Mouse (Mus musculus) kidney, embryonic 15.5 days (tissue): Measurements from ENCODE around the gene Rps2. TPM values are rescaled to one million over a fixed set of nuclear protein-coding genes. Genes with fewer than 3 reads are reported as not detected.

Experiments used
- ATAC-seq: fragments of 200-750 bp; cut with Nextera tagmentation; replicated peaks from 2 replicates; pipeline ENCODE4 v1.8.0; 2017; ENCODE audit warnings: moderate TSS enrichment; ENCODE audit not compliant: low FRiP score
- H3K27ac ChIP-seq: fragments of 300-500 bp; sonication (generic); 2 replicates; pipeline ENCODE4 v1.5.1; 2015; ENCODE audit warnings: mild to moderate bottlenecking, inconsistent platforms
- H3K27me3 ChIP-seq: fragments of 300-500 bp; sonication (generic); 2 replicates; pipeline ENCODE4 v1.6.1; 2015; ENCODE audit warnings: inconsistent platforms
- H3K36me3 ChIP-seq: fragments of 300-500 bp; sonication (generic); 2 replicates; pipeline ENCODE4 v1.6.1; 2015; ENCODE audit warnings: inconsistent platforms
- H3K4me1 ChIP-seq: fragments of 300-500 bp; sonication (generic); 2 replicates; pipeline ENCODE4 v1.6.1; 2015; ENCODE audit warnings: inconsistent platforms
- H3K4me2 ChIP-seq: fragments of 300-500 bp; sonication (generic); 2 replicates; pipeline ENCODE4 v1.6.1; 2015; ENCODE audit warnings: moderate library complexity, mild to moderate bottlenecking, inconsistent platforms
- H3K4me3 ChIP-seq: fragments of 300-500 bp; sonication (generic); replicated peaks from 2 replicates; pipeline ENCODE4 v1.5.1; 2015; ENCODE audit warnings: mild to moderate bottlenecking, inconsistent platforms
- H3K9ac ChIP-seq: fragments of 300-500 bp; sonication (generic); 2 replicates; pipeline ENCODE4 v1.6.1; 2015; ENCODE audit warnings: mild to moderate bottlenecking, inconsistent platforms
- H3K9me3 ChIP-seq: fragments of 300-500 bp; sonication (generic); replicated peaks from 2 replicates; pipeline ENCODE4 v1.6.1; 2016; ENCODE audit warnings: inconsistent platforms
- WGBS: fragments of 180-500 bp; shearing (Covaris S2); methylation state at CpG from one replicate; pipeline ENCODE4 v1.1.7; 2015; ENCODE audit warnings: mixed read lengths; 5-methylcytosine and 5-hydroxymethylcytosine counted together
- polyA plus RNA-seq: library from polyadenylated mRNA; unstranded; fragments of >200 nt; fragmentation: Nextera tagmentation; extraction: Ambion mirVana; gene quantifications from 2 replicates; pipeline ENCODE4 v1.2.1, GENCODE M21; 2015

The Rps2 gene
- polyA plus RNA-seq, 1 experiment from 2014 or later: 1,520 TPM

DNA sequence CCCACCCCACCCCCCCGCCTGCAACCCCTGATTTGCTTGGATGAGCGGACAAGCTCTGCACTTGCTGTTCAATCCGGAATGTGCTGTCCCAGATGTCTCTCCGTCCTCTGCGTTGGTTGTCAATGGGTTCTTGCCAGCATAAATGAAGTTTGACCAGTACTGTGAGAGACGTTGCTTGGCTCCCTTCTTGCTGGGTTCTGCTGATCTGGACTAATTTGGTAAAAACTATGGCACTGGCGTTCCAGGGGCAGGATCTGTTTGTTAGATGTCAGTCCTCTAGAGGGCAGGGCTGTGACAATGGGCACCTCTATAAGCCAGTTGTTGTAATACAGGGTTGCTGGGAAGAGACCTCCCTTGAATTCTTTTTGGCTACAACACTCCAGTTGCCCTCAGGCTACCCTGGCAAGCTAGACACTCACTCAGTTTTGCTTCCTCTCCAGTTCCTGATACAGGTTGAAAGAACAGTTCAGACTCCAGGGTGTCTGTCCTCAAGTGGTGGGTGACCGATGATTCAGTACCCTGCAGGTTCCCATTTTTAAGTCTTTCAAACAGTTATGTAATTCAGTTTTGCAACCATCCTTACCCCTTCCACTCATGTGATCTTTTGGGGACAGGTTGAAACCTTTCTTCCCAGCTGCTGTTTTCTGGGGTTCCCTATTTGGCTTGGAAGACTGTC lies 19.4 kb downstream of the Rps2 start:
- Histone ChIP-seq H3K4me2 (peak overlapping the region; percentile 87), H3K9me3 (no peaks in the 10 kb centered on the region), H3K27ac (0 out of 2 replicates have a peak overlapping the region, but pooled peaks have one; percentile 81), H3K27me3 (no peaks in the 10 kb centered on the region), H3K4me1 (peaks cover 18% of the 10 kb centered on the region), H3K9ac (peak overlapping the region; percentile 66), H3K4me3 (peak overlapping the region; percentile 68), H3K36me3 (peaks cover 24% of the 10 kb centered on the region)
- ATAC-seq: no peak
- WGBS: 24% methylated on average over 8 of the region's 8 CpGs

DNA sequence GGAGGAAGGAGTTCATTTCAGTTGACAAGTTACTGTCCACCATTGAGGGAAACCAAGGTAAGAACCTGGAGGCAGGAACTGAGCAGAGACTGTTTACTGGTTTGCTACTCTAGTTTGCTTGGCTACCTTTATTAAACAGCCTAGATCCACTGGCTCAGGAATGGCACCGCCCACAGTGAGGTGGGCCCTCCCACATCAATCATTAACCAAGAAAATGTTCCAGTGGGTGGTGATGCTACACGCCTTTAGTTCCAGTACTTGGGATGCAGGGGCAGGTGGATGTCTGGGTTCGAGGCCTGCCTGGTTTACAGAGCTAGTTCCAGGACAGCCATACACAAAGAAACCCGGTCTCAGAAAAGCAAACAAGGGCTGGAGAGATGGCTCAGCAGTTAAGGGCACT lies 20.3 kb downstream of the Rps2 start:
- Histone ChIP-seq H3K4me2 (no peak overlapping the region), H3K27me3 (no peaks in the 10 kb centered on the region), H3K36me3 (peaks cover 31% of the 10 kb centered on the region), H3K9ac (no peak overlapping the region), H3K4me1 (peaks cover 18% of the 10 kb centered on the region), H3K27ac (no peak overlapping the region), H3K4me3 (no peak overlapping the region), H3K9me3 (no peaks in the 10 kb centered on the region)
- WGBS: 76% methylated on average over 4 of the region's 4 CpGs
- ATAC-seq: no peak

DNA sequence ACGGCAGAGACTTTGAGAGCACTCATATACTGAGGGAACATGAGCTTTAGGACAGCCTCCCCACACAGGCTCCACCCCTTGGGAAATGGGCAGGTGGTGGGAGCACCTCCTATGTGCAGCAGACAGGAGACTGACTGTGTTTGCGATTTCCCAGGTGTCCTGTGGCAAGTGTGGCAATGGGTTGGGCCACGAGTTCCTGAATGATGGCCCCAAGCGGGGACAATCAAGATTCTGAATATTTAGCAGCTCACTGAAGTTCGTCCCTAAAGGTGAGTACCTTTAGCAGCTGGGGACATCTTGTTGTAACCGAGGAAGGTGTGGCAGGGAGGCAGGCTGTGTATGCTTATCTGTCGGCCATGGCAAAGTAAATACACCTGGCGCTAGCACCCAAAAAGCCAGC lies 22.0 kb downstream of the Rps2 start:
- H3K9me3 ChIP-seq: no peaks in the 10 kb centered on the region
- no peak overlapping the region for H3K4me3 ChIP-seq
- no peak overlapping the region for H3K9ac ChIP-seq
- no peaks in the 10 kb centered on the region for H3K27me3 ChIP-seq
- H3K36me3 ChIP-seq: peaks cover 31% of the 10 kb centered on the region
- peaks cover 18% of the 10 kb centered on the region for H3K4me1 ChIP-seq
- no peak for ATAC-seq
- no peak overlapping the region for H3K27ac ChIP-seq
- WGBS: 85% methylated on average over 8 of the region's 8 CpGs
- no peak overlapping the region for H3K4me2 ChIP-seq

DNA sequence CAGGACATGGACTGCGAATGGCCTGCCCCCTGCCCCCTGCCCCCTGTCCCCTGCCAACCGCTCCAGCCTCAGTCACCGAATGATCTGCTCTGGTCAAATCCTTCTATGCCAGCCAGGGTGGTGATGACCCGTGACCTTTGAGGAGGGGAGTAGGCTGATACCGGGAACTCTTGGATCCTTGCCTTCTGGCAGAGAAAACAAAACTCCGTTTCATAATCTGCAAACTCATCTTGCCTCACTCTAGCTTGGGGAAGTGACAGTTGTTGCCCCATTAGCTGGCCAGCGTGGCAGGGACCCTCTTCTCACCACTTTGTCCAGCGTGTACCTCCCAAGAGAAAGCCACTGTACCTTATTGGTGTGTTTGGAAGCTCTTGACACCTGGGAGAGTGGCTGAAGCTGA lies 24.4 kb downstream of the Rps2 start:
- H3K27me3 ChIP-seq: no peaks in the 10 kb centered on the region
- no peak overlapping the region for H3K9ac ChIP-seq
- no peak overlapping the region for H3K4me3 ChIP-seq
- H3K27ac ChIP-seq: no peak overlapping the region
- H3K4me2 ChIP-seq: no peak overlapping the region
- no peaks in the 10 kb centered on the region for H3K9me3 ChIP-seq
- no peak for ATAC-seq
- WGBS: 65% methylated on average over 8 of the region's 8 CpGs
- peaks cover 17% of the 10 kb centered on the region for H3K4me1 ChIP-seq
- peaks cover 31% of the 10 kb centered on the region for H3K36me3 ChIP-seq

DNA sequence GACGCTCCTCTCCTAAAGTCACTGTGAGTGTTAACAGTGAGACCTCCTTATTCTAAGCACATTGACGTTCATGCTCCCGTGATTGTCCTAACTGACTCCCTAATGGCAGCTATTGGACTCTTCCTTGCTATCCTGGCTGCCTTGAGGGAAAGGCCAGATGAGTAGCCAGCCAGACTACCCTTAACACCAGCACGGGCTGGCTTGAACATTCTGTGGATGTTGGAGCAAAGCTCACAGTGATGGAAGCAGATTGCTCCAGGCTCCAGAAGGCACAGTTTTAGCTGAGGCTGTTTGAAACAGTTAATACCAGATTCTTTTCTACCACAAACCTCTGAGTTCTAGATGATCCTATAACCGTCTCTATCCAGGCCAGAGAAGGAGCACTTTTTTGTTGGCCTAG lies 26.0 kb downstream of the Rps2 start:
- no peaks in the 10 kb centered on the region for H3K9me3 ChIP-seq
- no peak overlapping the region for H3K4me3 ChIP-seq
- H3K27me3 ChIP-seq: no peaks in the 10 kb centered on the region
- no peak for ATAC-seq
- no peak overlapping the region for H3K27ac ChIP-seq
- WGBS: 79% methylated on average over 5 of the region's 5 CpGs
- peaks cover 12% of the 10 kb centered on the region for H3K4me1 ChIP-seq
- no peak overlapping the region for H3K9ac ChIP-seq
- peaks cover 31% of the 10 kb centered on the region for H3K36me3 ChIP-seq
- H3K4me2 ChIP-seq: no peak overlapping the region

DNA sequence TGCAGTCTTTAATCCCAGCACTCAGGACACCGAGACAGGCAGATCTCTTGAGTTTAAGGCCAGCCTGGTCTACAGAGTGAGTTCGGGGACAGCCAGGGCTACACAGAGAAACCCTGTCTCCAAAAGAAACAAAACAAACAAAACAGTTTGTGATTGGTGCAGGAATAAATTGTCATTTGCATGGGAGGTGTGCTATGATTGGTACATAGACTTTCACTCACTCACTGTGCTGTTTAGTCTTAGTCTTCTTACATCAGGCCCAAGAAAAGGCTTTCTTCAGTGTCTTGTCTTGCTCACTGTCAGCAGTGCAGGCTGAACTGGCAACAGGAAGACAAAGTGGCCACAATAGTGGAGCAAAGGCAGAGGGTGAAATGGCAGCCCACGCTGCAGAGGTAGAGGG lies 26.5 kb downstream of the Rps2 start:
- Histone ChIP-seq H3K4me3 (no peak overlapping the region), H3K27ac (no peak overlapping the region), H3K4me2 (no peak overlapping the region), H3K4me1 (peaks cover 12% of the 10 kb centered on the region), H3K27me3 (no peaks in the 10 kb centered on the region), H3K36me3 (peaks cover 30% of the 10 kb centered on the region), H3K9me3 (no peaks in the 10 kb centered on the region), H3K9ac (no peak overlapping the region)
- WGBS: 70% methylated on average over 3 of the region's 3 CpGs
- no peak for ATAC-seq

DNA sequence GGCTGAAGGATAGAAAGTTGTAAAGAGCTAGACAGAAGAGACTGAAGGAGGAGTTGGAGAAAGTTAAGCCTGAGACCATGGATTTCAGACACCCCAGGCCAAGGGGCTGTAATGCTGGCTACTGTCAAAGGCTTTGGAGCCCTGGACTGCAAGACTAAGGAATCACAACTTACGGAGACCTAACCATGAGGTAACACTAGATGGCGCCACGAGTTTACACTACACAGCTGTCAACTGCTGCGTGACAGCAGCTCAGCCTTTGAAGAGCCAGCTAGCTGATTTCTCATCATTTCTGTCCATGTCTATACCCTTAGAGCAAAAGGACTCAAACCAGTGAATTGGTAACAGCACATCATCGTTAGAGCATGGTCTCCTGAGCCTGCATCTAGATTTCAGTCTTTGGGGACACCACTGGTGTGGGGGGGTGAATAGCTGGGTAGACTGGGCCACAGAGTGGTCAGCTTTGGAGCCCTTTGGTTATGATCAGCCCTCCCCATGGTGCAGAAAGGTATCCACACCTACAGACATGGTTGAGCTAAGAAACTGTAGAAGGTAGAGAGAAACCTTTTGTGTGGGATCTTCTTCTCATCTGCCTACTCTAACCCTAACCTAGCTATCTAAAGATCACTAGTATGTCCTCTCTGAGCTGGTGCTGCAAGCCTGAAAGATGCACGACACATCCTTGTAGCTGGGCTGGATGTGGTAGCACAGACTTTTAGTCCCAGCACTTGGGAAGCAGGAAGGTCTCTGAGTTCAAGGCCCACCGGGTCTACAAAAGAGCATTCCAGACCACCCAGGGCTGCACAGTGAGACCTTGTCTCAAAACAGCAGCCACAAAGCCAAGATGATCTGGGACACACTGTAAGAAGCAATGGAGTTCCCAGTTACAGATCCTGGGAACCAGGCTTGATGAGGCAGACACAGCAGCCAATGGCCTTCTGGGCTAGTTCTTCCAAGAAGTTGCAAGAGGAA lies 27.9 kb downstream of the Rps2 start:
- H3K4me1 ChIP-seq: peaks cover 12% of the 10 kb centered on the region
- peak; percentile 79 for ATAC-seq
- H3K36me3 ChIP-seq: peaks cover 18% of the 10 kb centered on the region
- WGBS: 20% methylated on average over 7 of the region's 7 CpGs
- no peak overlapping the region for H3K4me3 ChIP-seq
- H3K9ac ChIP-seq: no peak overlapping the region
- peaks cover 11% of the 10 kb centered on the region for H3K27me3 ChIP-seq
- H3K9me3 ChIP-seq: no peaks in the 10 kb centered on the region
- no peak overlapping the region for H3K4me2 ChIP-seq
- no peak overlapping the region for H3K27ac ChIP-seq

DNA sequence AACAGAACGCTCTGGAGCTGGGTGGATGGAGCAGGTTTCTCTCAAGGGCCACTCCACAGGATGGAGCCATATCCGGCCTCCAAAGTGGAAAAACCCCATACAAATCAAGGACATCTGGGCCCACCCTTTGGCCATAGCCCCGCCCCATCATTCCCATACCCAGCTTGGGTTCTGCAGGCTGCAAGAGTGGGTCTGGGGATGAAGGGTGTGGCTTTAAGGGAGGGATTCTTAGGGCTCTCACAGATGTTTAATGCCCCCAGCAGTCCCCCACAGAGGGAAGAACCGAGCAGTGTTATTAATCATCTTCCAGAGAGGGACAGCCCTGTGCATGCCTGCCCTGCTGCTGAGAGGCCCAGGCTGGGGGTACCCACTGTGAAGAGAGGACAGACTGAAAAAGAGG lies 29.1 kb downstream of the Rps2 start:
- peaks cover 16% of the 10 kb centered on the region for H3K4me1 ChIP-seq
- H3K36me3 ChIP-seq: peaks cover 7% of the 10 kb centered on the region
- no peak overlapping the region for H3K9ac ChIP-seq
- no peaks in the 10 kb centered on the region for H3K9me3 ChIP-seq
- no peak overlapping the region for H3K4me2 ChIP-seq
- WGBS: 34% methylated on average over 4 of the region's 4 CpGs
- no peak overlapping the region for H3K4me3 ChIP-seq
- 0 out of 2 replicates have a peak, but pooled peaks have one; percentile 55 for ATAC-seq
- peaks cover 22% of the 10 kb centered on the region for H3K27me3 ChIP-seq
- 0 out of 2 replicates have a peak overlapping the region, but pooled peaks have one; percentile 18 for H3K27ac ChIP-seq

DNA sequence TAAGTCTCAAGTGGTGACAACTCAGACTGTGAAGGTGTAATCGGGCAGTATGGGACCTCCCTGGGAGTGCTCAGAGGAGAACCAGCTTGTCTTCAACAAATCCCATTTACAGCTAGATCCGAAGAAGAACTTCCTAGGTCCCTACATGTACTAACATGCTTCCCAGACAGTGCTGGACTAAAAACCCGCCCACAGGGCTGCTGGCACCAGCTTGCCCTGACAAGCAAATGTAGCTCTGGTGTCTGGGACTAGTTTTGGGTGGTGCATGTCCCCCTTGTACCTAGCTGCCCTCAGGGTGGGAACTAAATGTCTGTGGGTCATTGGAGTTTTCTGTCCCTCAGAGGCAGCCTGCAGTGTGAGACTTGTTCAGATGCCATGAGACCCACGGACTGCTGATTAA lies 33.6 kb downstream of the Rps2 start:
- 34% methylated on average over 4 of the region's 4 CpGs for WGBS
- Histone ChIP-seq H3K36me3 (no peaks in the 10 kb centered on the region), H3K4me2 (0 out of 2 replicates have a peak overlapping the region, but pooled peaks have one; percentile 12), H3K9me3 (no peaks in the 10 kb centered on the region), H3K4me1 (peaks cover 42% of the 10 kb centered on the region), H3K27ac (no peak overlapping the region), H3K27me3 (peaks cover 64% of the 10 kb centered on the region), H3K4me3 (no peak overlapping the region), H3K9ac (no peak overlapping the region)
- ATAC-seq: no peak

DNA sequence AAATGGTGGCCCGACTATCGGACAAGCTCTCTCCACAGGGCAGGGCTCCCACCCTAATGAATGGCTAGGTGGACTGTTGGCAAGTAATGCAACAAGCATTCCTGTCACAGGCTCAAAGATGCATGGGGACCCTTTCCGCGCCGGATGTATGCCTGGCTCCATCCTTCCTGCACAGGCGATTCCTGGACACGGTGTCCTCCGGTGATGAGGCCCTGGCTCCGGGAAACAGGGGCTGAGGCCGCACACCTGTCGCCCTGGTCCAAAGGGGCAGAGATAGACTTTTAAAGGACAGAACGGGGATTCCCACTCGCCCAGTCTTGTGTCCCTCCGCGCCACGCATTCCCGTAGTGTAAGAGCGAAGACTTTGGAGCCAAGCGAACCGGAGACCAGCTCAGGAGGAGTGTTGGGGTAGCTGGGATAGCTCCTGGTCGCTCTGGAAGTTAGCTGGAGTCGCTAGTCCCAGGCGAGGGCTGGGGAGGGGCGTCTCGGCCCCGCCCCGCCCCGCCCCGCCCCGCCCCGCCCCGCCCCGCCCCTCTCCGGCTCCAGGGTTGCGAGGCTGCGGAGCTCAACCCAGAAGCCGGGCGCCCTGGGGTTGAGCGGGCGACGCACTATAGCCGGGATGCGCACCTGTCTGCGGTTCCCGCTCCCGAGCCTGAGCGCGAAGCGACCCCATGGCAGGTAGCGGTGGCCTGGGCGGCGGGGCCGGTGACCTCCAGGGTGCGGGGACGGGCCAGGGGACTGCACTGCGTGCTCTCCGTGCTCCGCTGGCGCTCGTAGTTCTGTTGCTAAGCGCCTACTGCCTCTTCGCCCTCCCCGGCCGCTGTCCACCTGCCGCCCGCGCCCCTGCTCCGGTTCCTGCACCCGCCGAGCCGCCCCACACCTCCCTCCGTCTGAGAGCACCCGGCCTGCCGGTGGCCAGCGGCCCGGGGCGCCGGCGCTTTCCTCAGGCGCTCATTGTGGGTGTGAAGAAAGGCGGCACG lies 34.8 kb downstream of the Rps2 start, which contains the start of gene Hs3st6:
Gene Hs3st6, plus strand, starts transcription at position 574 of the 980 bp plus-strand sequence.
- Histone ChIP-seq H3K9ac (peak within 1 kb of the TSS; percentile 52), H3K4me3 (peak within 1 kb of the TSS; percentile 65), H3K4me2 (peak within 1 kb of the TSS; percentile 99), H3K9me3 (no peaks in the 10 kb centered on the region), H3K27me3 (peaks cover 64% of the 10 kb centered on the region), H3K36me3 (no peaks in the 10 kb centered on the region), H3K27ac (peak within 1 kb of the TSS; percentile 51; the same call in 1 of the 2 replicates), H3K4me1 (peaks cover 36% of the 10 kb centered on the region)
- WGBS: under 1% methylated on average over 77 of the region's 82 CpGs
- peak; percentile 89 for ATAC-seq

DNA sequence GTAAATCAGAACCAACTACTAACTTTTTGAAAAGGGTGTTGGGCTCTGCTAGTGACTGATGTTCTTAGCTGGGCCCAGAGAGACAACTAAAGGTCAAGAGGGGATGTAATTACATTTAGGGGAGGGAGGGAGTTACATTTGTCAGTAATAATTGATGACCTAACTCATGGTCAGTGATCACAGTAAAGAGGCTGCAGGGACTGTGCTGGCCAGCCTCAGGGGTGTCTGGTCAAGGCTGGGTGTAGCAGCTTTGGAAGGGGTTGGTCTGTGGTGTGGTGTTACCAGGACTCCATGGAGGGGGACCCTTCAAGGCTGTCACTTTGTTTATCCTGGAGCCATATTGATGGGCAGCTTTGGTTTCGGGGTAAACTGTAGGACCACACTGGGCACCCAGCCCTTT lies 39.5 kb downstream of the Rps2 start:
- peak; percentile 54 for ATAC-seq
- Histone ChIP-seq H3K27ac (0 out of 2 replicates have a peak overlapping the region, but pooled peaks have one; percentile 1), H3K4me2 (no peak overlapping the region), H3K4me3 (no peak overlapping the region), H3K9ac (no peak overlapping the region), H3K9me3 (no peaks in the 10 kb centered on the region), H3K36me3 (no peaks in the 10 kb centered on the region), H3K27me3 (peaks cover 38% of the 10 kb centered on the region), H3K4me1 (peaks cover 56% of the 10 kb centered on the region)
- 59% methylated on average over 1 of the region's 1 CpGs for WGBS
